Mouse (Mus musculus) CH12.LX (cell line): ENCODE results near the gene Anks3. TPM values are rescaled to one million over a fixed set of nuclear protein-coding genes. Genes with fewer than 3 reads are reported as not detected.

Experiments
- DNase-seq: peaks from one replicate; pipeline ENCODE4 v3.0.0-alpha.2; 2013; ENCODE audit errors: extremely low read depth
- H3K27ac ChIP-seq: 2 replicates; pipeline ENCODE4 v1.5.1; 2012; ENCODE audit warnings: low read depth, mild to moderate bottlenecking, control low read depth, moderate library complexity; ENCODE audit not compliant: insufficient read depth
- H3K27me3 ChIP-seq: replicated peaks from 2 replicates; pipeline ENCODE3; 2012; ENCODE audit warnings: inconsistent platforms
- H3K36me3 ChIP-seq, 2 experiments: replicated peaks in 1 of 2; 2 replicates each; pipeline versions ENCODE3 to v1.6.1; 2012; ENCODE audit warnings: inconsistent platforms in 1 of 2, low read length in 1 of 2, mild to moderate bottlenecking in 1 of 2, mixed read lengths in 1 of 2, moderate library complexity in 1 of 2; ENCODE audit not compliant: control insufficient read depth in 1 of 2, insufficient read depth in 1 of 2
- H3K4me1 ChIP-seq, 2 experiments: 2 replicates each; pipeline ENCODE4 v1.6.1; 2012; ENCODE audit warnings: inconsistent platforms in 1 of 2, moderate library complexity in 1 of 2; ENCODE audit not compliant: insufficient read depth in 2 of 2, control insufficient read depth in 1 of 2
- H3K4me2 ChIP-seq: 2 replicates; pipeline ENCODE4 v1.6.1; 2012; ENCODE audit warnings: low read depth, mild to moderate bottlenecking, control low read depth; ENCODE audit not compliant: poor library complexity, insufficient read depth, severe bottlenecking
- H3K4me3 ChIP-seq, 3 experiments: fragments of 150-350 bp in 1 of 3; sonication (generic) in 1 of 3; replicated peaks in 1 of 3; 2 replicates each; pipeline versions ENCODE3 to v1.5.1; 2011 to 2012; ENCODE audit warnings: low read depth in 2 of 3, low read length in 2 of 3, mild to moderate bottlenecking in 2 of 3, moderate library complexity in 2 of 3, control low read depth in 1 of 3, improper control_type of control experiment in 1 of 3, inconsistent platforms in 1 of 3, mixed read lengths in 1 of 3; ENCODE audit not compliant: poor library complexity in 1 of 3
- H3K79me2 ChIP-seq: replicated peaks from 2 replicates; pipeline ENCODE4 v1.6.1; 2012; ENCODE audit warnings: mild to moderate bottlenecking, moderate library complexity; ENCODE audit not compliant: control insufficient read depth, poor library complexity, insufficient read depth, severe bottlenecking; ENCODE audit errors: extremely low read depth
- H3K9ac ChIP-seq: 2 replicates; pipeline ENCODE4 v1.6.1; 2012; ENCODE audit warnings: low read depth, mild to moderate bottlenecking, control low read depth, moderate library complexity; ENCODE audit not compliant: insufficient read depth
- H3K9me3 ChIP-seq: replicated peaks from 2 replicates; pipeline ENCODE3; 2012; ENCODE audit warnings: low read length, inconsistent platforms, mixed read lengths
- E2F4 ChIP-seq: IDR thresholded peaks from 2 replicates; pipeline ENCODE4 v1.6.1; 2011; ENCODE audit warnings: low read depth, low read length, improper control_type of control experiment; ENCODE audit not compliant: insufficient replicate concordance
- EP300 ChIP-seq: IDR thresholded peaks from 2 replicates; pipeline ENCODE4 v1.6.1; 2011; ENCODE audit warnings: low read length, improper control_type of control experiment
- ETS1 ChIP-seq: conservative IDR thresholded peaks from 2 replicates; pipeline ENCODE4 v1.6.1; 2012; ENCODE audit warnings: low read depth, mild to moderate bottlenecking, inconsistent platforms, low read length, improper control_type of control experiment, moderate library complexity
- GABPA ChIP-seq: IDR thresholded peaks from 2 replicates; pipeline ENCODE4 v1.6.1; 2012; ENCODE audit warnings: low read depth, low read length, improper control_type of control experiment, inconsistent platforms; ENCODE audit not compliant: insufficient replicate concordance
- HCFC1 ChIP-seq: IDR thresholded peaks from 2 replicates; pipeline ENCODE4 v1.6.1; 2012; ENCODE audit warnings: low read depth, mild to moderate bottlenecking, inconsistent platforms, low read length, improper control_type of control experiment
- IRF4 ChIP-seq: IDR thresholded peaks from 2 replicates; pipeline ENCODE4 v1.6.1; 2014; ENCODE audit warnings: low read depth, mild to moderate bottlenecking, inconsistent platforms, low read length, improper control_type of control experiment
- JUN ChIP-seq: IDR thresholded peaks from 2 replicates; pipeline ENCODE4 v1.6.1; 2011; ENCODE audit warnings: low read depth, mild to moderate bottlenecking, low read length, improper control_type of control experiment, moderate library complexity; ENCODE audit not compliant: insufficient read depth
- JUND ChIP-seq: conservative IDR thresholded peaks from 2 replicates; pipeline ENCODE4 v1.6.1; 2011; ENCODE audit warnings: low read depth, low read length, improper control_type of control experiment
- KAT2A ChIP-seq: IDR thresholded peaks from 2 replicates; pipeline ENCODE4 v1.6.1; 2012; ENCODE audit warnings: low read length, improper control_type of control experiment, inconsistent platforms; ENCODE audit not compliant: insufficient replicate concordance
- MEF2A ChIP-seq: IDR thresholded peaks from 2 replicates; pipeline ENCODE4 v1.6.1; 2014; ENCODE audit warnings: low read depth, mild to moderate bottlenecking, inconsistent platforms, low read length, improper control_type of control experiment, borderline replicate concordance
- MXI1 ChIP-seq: IDR thresholded peaks from 2 replicates; pipeline ENCODE4 v1.6.1; 2011; ENCODE audit warnings: mild to moderate bottlenecking, low read depth, low read length, improper control_type of control experiment
- MYC ChIP-seq: IDR thresholded peaks from 2 replicates; pipeline ENCODE4 v1.6.1; 2011; ENCODE audit warnings: low read depth, mild to moderate bottlenecking, improper control_type of control experiment, low read length
- NELFE ChIP-seq: IDR thresholded peaks from 2 replicates; pipeline ENCODE4 v1.6.1; 2011; ENCODE audit warnings: low read depth, low read length, improper control_type of control experiment
- NRF1 ChIP-seq: IDR thresholded peaks from 2 replicates; pipeline ENCODE4 v1.6.1; 2014; ENCODE audit warnings: low read depth, mild to moderate bottlenecking, inconsistent platforms, low read length, improper control_type of control experiment, moderate library complexity
- PAX5 ChIP-seq: IDR thresholded peaks from 2 replicates; pipeline ENCODE4 v1.6.1; 2012; ENCODE audit warnings: low read length, inconsistent platforms, mixed read lengths
- POLR2A ChIP-seq: IDR thresholded peaks from 2 replicates; pipeline ENCODE4 v1.6.1; 2011; ENCODE audit warnings: low read depth, mild to moderate bottlenecking, improper control_type of control experiment, low read length
- POLR2AphosphoS2 ChIP-seq: IDR thresholded peaks from 2 replicates; pipeline ENCODE4 v1.6.1; 2011; ENCODE audit warnings: low read depth, low read length, improper control_type of control experiment
- RAD21 ChIP-seq: IDR thresholded peaks from 2 replicates; pipeline ENCODE4 v1.6.1; 2011; ENCODE audit warnings: low read depth, mild to moderate bottlenecking, low read length, improper control_type of control experiment, moderate library complexity
- SMC3 ChIP-seq: IDR thresholded peaks from 2 replicates; pipeline ENCODE4 v1.6.1; 2011; ENCODE audit warnings: low read depth, low read length, improper control_type of control experiment
- TCF12 ChIP-seq: IDR thresholded peaks from 2 replicates; pipeline ENCODE4 v1.6.1; 2014; ENCODE audit warnings: low read depth, mild to moderate bottlenecking, inconsistent platforms, low read length, improper control_type of control experiment
- USF2 ChIP-seq: conservative IDR thresholded peaks from 2 replicates; pipeline ENCODE4 v1.6.1; 2011; ENCODE audit warnings: low read depth, low read length, improper control_type of control experiment
- ZKSCAN1 ChIP-seq: IDR thresholded peaks from 2 replicates; pipeline ENCODE4 v1.6.1; 2012; ENCODE audit warnings: low read depth, inconsistent platforms, low read length, improper control_type of control experiment, borderline replicate concordance
- ZMIZ1 ChIP-seq: IDR thresholded peaks from 2 replicates; pipeline ENCODE4 v1.6.1; 2012; ENCODE audit warnings: low read depth, mild to moderate bottlenecking, inconsistent platforms, low read length, improper control_type of control experiment
- ZNF384 ChIP-seq: IDR thresholded peaks from 2 replicates; pipeline ENCODE4 v1.6.1; 2012; ENCODE audit warnings: low read depth, low read length, improper control_type of control experiment, inconsistent platforms
- dilution Hi-C: fragments of 300-500 bp; cut with MboI; formaldehyde crosslinking; loops from 2 replicates; pipeline ENCODE4 v1.14.3; 2020; ENCODE audit warnings: low sequenced_read_pairs; ENCODE audit not compliant: extremely low pct_unique_long_range_greater_than_20kb, extremely low pct_ligation_motif_present
- in situ Hi-C: fragments of 300-500 bp; cut with MboI; formaldehyde crosslinking; loops from 3 replicates; pipeline ENCODE4 v1.14.3; 2019; ENCODE audit warnings: low sequenced_read_pairs, low pct_ligation_motif_present, low pct_unique_long_range_greater_than_20kb, mixed read lengths
- polyA plus RNA-seq: library from polyadenylated mRNA; unstranded; fragments of >175 nt; gene quantifications from 2 replicates; pipeline ENCODE4 v1.2.1, GENCODE M21; 2012; ENCODE audit warnings: low read depth; ENCODE audit not compliant: insufficient read length
- total RNA-seq, 2 experiments: library from RNA; depleted of rRNA; stranded (reverse); fragments of 300-350 nt in 1 of 2; fragments of >200 nt in 1 of 2; gene quantifications; 2 replicates each; pipeline ENCODE4 v1.2.3; 2012 to 2014

Anks3 gene
- total and polyA plus RNA-seq, 3 experiments: 17.0 to 34.9 (median 24.4) TPM

DNA sequence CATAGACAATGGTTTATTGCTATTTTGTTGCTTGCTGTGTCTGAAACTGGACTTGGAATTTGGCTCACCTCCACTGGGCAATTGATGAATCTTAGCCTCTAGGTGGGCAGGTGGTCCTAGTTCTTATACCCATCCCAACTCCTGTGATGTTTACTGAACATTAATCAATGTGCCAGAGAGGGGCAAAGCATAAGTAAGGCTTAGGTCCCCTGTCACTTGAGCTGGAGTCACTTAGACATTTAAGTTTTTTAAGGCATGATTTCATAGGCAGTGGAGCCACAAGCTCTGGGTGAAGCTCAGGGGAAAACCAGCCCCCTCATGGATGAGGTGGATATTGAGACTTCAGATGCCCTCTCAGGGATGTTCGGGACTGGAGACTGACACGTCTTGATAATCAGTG lies 25.5 kb downstream of the Anks3 start, which contains the start of gene Nudt16l1:
Gene Nudt16l1 (plus strand): TSS at position 301 of the 400 bp plus-strand sequence.
- no peak for TF ChIP-seq GABPA
- TF ChIP-seq RAD21: no peak
- no peak for TF ChIP-seq POLR2AphosphoS2
- TF ChIP-seq JUND: no peak
- no peak for TF ChIP-seq MEF2A
- no peak for TF ChIP-seq KAT2A
- no peak for TF ChIP-seq EP300
- TF ChIP-seq NRF1: no peak
- TF ChIP-seq IRF4: no peak
- TF ChIP-seq ZMIZ1: no peak
- TF ChIP-seq SMC3: no peak
- no peak for TF ChIP-seq ZNF384
- TF ChIP-seq MYC: no peak
- TF ChIP-seq HCFC1: no peak
- TF ChIP-seq ZKSCAN1: no peak
- TF ChIP-seq POLR2A: no peak
- TF ChIP-seq JUN: no peak
- no peak for TF ChIP-seq PAX5
- in situ Hi-C loops (no loop called here), dilution Hi-C loops (no loop called here)
- H3K4me1 ChIP-seq: peaks cover 8 to 23% of the 10 kb centered on the region in 2 experiments
- H3K79me2 ChIP-seq: peaks cover 13% of the 10 kb centered on the region
- H3K4me2 ChIP-seq: peak within 1 kb of the TSS; percentile 60
- peaks cover 53 to 80% of the 10 kb centered on the region in 2 experiments for H3K36me3 ChIP-seq
- no peak for DNase-seq
- H3K27ac ChIP-seq: peak within 1 kb of the TSS; percentile 43
- H3K4me3 ChIP-seq: peak within 1 kb of the TSS; percentile 74 to 98 (median 87)
- H3K9me3 ChIP-seq: no peaks in the 10 kb centered on the region
- no peaks in the 10 kb centered on the region for H3K27me3 ChIP-seq
- peak within 1 kb of the TSS; percentile 80 for H3K9ac ChIP-seq

DNA sequence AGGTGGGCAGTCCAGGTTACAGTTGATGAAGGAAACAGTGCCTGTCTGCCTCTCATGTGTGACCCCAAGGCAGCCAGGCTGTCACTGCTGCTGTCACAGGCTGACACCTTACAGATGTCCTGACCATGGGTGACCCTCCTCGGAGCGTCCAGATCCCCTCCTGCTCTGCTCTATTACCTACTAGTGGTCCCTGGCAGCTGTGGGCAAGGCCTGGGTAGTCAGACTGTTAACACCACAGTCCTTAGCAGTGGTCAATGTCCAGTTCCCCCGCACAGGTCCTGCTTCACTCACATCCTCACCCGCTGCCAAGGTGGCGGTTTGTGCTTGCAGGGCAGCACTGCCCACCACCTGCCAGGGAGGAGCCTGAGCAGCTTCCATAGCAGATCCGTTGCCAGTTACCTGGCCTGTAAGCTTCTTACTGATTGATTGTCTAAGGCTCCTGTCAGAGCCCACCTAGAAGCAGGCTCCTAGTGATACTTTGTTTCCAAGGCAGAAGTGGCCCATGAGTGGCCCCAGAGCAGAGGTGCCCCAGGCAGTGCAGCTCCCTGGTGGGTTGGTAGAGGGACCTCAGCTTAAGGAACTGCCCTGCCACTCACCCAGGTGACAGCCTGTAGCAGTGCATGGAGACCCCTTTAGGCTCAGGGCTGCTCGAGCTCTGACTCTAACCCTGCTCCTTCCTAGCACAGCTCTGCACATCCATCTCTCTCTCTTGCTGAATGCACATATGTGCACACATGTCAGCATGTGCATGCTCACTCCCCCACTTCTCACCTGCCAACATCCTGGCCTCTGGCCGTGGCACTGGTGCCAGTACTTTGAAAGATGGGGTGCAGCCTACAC lies 26.4 kb downstream of the Anks3 start:
- peaks cover 8 to 23% of the 10 kb centered on the region in 2 experiments for H3K4me1 ChIP-seq
- H3K27ac ChIP-seq: no peak overlapping the region
- no peak overlapping the region for H3K4me3 ChIP-seq
- H3K9ac ChIP-seq: no peak overlapping the region
- no peaks in the 10 kb centered on the region for H3K27me3 ChIP-seq
- no peaks in the 10 kb centered on the region for H3K9me3 ChIP-seq
- no peak for TF ChIP-seq HCFC1
- no peak for TF ChIP-seq NRF1
- no peak for TF ChIP-seq USF2
- no peak for TF ChIP-seq MXI1
- TF ChIP-seq NELFE: no peak
- TF ChIP-seq TCF12: no peak
- no peak for TF ChIP-seq POLR2A
- TF ChIP-seq MYC: no peak
- TF ChIP-seq ETS1: no peak
- TF ChIP-seq MEF2A: no peak
- TF ChIP-seq KAT2A: no peak
- no peak for TF ChIP-seq E2F4
- TF ChIP-seq EP300: no peak
- TF ChIP-seq ZKSCAN1: no peak
- H3K4me2 ChIP-seq: no peak overlapping the region
- H3K79me2 ChIP-seq: peaks cover 13% of the 10 kb centered on the region
- in situ Hi-C loops: no loop called here
- DNase-seq: no peak
- H3K36me3 ChIP-seq: peaks cover 46 to 80% of the 10 kb centered on the region in 2 experiments
- dilution Hi-C loops: no loop called here
